Mouse (Mus musculus): Measurements from ENCODE around the gene Gm28051. TPM values are rescaled to one million over a fixed set of nuclear protein-coding genes. Genes with fewer than 3 reads are reported as not detected.
A peak's percentile ranks its signal among the peaks of the same experiment; 100 is the strongest.

Gene Gm28051
- polyA plus RNA-seq, 1 experiment from 2014 or later, result not detected

GRCm38 (mm10) chr12:102730798-102731619 is 26.6 kb downstream of the Gm28051 start:
- H3K9me3 ChIP-seq (ENCODE audit: control insufficient read depth, low read length), result no peaks in the 10 kb centered on the region
- H3K27ac ChIP-seq (ENCODE audit: low read length), result peak overlapping the region; percentile 98
- H3K9ac ChIP-seq (ENCODE audit: low read depth, low read length), result no peak overlapping the region
- no peaks in the 10 kb centered on the region for H3K36me3 ChIP-seq (ENCODE audit: control insufficient read depth, insufficient read depth, low read length)
- peak; percentile 91 for ATAC-seq
- peak overlapping the region; percentile 55 for H3K4me2 ChIP-seq (ENCODE audit: low read depth, low read length)
- WGBS, result 18% methylated on average over 16 of the region's 16 CpGs
- H3K4me1 ChIP-seq (ENCODE audit: control insufficient read depth, insufficient read depth, low read length), result peaks cover 26% of the 10 kb centered on the region
- H3K27me3 ChIP-seq (replicated peaks; ENCODE audit: control insufficient read depth, insufficient read depth, low read length), result no peaks in the 10 kb centered on the region
- peak overlapping the region; percentile 32; the same call in 1 of the 2 replicates for H3K4me3 ChIP-seq (ENCODE audit: low read length)

GRCm38 (mm10) chr12:102729855-102730797 is 27.4 kb downstream of the Gm28051 start:
- Histone ChIP-seq H3K36me3 (ENCODE audit: control insufficient read depth, insufficient read depth, low read length) (no peaks in the 10 kb centered on the region), H3K27me3 (replicated peaks; ENCODE audit: control insufficient read depth, insufficient read depth, low read length) (no peaks in the 10 kb centered on the region), H3K4me3 (ENCODE audit: low read length) (peak overlapping the region; percentile 32), H3K27ac (ENCODE audit: low read length) (peak overlapping the region; percentile 98), H3K9me3 (ENCODE audit: control insufficient read depth, low read length) (no peaks in the 10 kb centered on the region), H3K9ac (ENCODE audit: low read depth, low read length) (peak overlapping the region; percentile 33; the same call in 1 of the 2 replicates), H3K4me2 (ENCODE audit: low read depth, low read length) (peak overlapping the region; percentile 55), H3K4me1 (ENCODE audit: control insufficient read depth, insufficient read depth, low read length) (peaks cover 31% of the 10 kb centered on the region)
- 32% methylated on average over 26 of the region's 26 CpGs for WGBS
- ATAC-seq, result peak; percentile 93

GRCm38 (mm10) chr12:102725761-102726175 is 31.8 kb downstream of the Gm28051 start:
- 60% methylated on average over 7 of the region's 7 CpGs for WGBS
- Histone ChIP-seq H3K36me3 (ENCODE audit: control insufficient read depth, insufficient read depth, low read length) (no peaks in the 10 kb centered on the region), H3K4me3 (ENCODE audit: low read length) (no peak overlapping the region), H3K27ac (ENCODE audit: low read length) (no peak overlapping the region), H3K4me2 (ENCODE audit: low read depth, low read length) (no peak overlapping the region), H3K9ac (ENCODE audit: low read depth, low read length) (no peak overlapping the region), H3K27me3 (replicated peaks; ENCODE audit: control insufficient read depth, insufficient read depth, low read length) (no peaks in the 10 kb centered on the region), H3K4me1 (ENCODE audit: control insufficient read depth, insufficient read depth, low read length) (peaks cover 17% of the 10 kb centered on the region), H3K9me3 (ENCODE audit: control insufficient read depth, low read length) (no peaks in the 10 kb centered on the region)
- peak; percentile 32 for ATAC-seq

GRCm38 (mm10) chr12:102725146-102725545 is 32.4 kb downstream of the Gm28051 start:
- Histone ChIP-seq H3K9me3 (ENCODE audit: control insufficient read depth, low read length) (no peaks in the 10 kb centered on the region), H3K27ac (ENCODE audit: low read length) (no peak overlapping the region), H3K4me1 (ENCODE audit: control insufficient read depth, insufficient read depth, low read length) (peaks cover 10% of the 10 kb centered on the region), H3K27me3 (replicated peaks; ENCODE audit: control insufficient read depth, insufficient read depth, low read length) (no peaks in the 10 kb centered on the region), H3K9ac (ENCODE audit: low read depth, low read length) (no peak overlapping the region), H3K4me3 (ENCODE audit: low read length) (no peak overlapping the region), H3K36me3 (ENCODE audit: control insufficient read depth, insufficient read depth, low read length) (no peaks in the 10 kb centered on the region), H3K4me2 (ENCODE audit: low read depth, low read length) (no peak overlapping the region)
- no peak for ATAC-seq
- WGBS, result 90% methylated on average over 6 of the region's 6 CpGs

GRCm38 (mm10) chr12:102723861-102724260 is 33.7 kb downstream of the Gm28051 start:
- WGBS, result 62% methylated on average over 6 of the region's 6 CpGs
- ATAC-seq, result no peak

GRCm38 (mm10) chr12:102722966-102723365 is 34.6 kb downstream of the Gm28051 start:
- WGBS, result 60% methylated on average over 8 of the region's 8 CpGs
- Histone ChIP-seq H3K9ac (ENCODE audit: low read depth, low read length) (no peak overlapping the region), H3K27me3 (replicated peaks; ENCODE audit: control insufficient read depth, insufficient read depth, low read length) (no peaks in the 10 kb centered on the region), H3K4me1 (ENCODE audit: control insufficient read depth, insufficient read depth, low read length) (peaks cover 6% of the 10 kb centered on the region), H3K27ac (ENCODE audit: low read length) (no peak overlapping the region), H3K9me3 (ENCODE audit: control insufficient read depth, low read length) (no peaks in the 10 kb centered on the region), H3K36me3 (ENCODE audit: control insufficient read depth, insufficient read depth, low read length) (no peaks in the 10 kb centered on the region), H3K4me3 (ENCODE audit: low read length) (no peak overlapping the region), H3K4me2 (ENCODE audit: low read depth, low read length) (no peak overlapping the region)
- no peak for ATAC-seq

More at GRCm38 (mm10) chr12:102723861-102724260, 33.7 kb downstream of the Gm28051 start:
- Histone ChIP-seq H3K36me3 (ENCODE audit: control insufficient read depth, insufficient read depth, low read length) (no peaks in the 10 kb centered on the region), H3K27ac (ENCODE audit: low read length) (no peak overlapping the region), H3K9me3 (ENCODE audit: control insufficient read depth, low read length) (no peaks in the 10 kb centered on the region), H3K4me1 (ENCODE audit: control insufficient read depth, insufficient read depth, low read length) (peaks cover 6% of the 10 kb centered on the region), H3K4me2 (ENCODE audit: low read depth, low read length) (no peak overlapping the region), H3K27me3 (replicated peaks; ENCODE audit: control insufficient read depth, insufficient read depth, low read length) (no peaks in the 10 kb centered on the region), H3K4me3 (ENCODE audit: low read length) (no peak overlapping the region), H3K9ac (ENCODE audit: low read depth, low read length) (no peak overlapping the region)

GRCm38 (mm10) chr12:102722451-102722850 is 35.1 kb downstream of the Gm28051 start:
- no peak overlapping the region for H3K4me2 ChIP-seq (ENCODE audit: low read depth, low read length)
- WGBS, result 61% methylated on average over 11 of the region's 11 CpGs
- H3K4me3 ChIP-seq (ENCODE audit: low read length), result no peak overlapping the region
- H3K27me3 ChIP-seq (replicated peaks; ENCODE audit: control insufficient read depth, insufficient read depth, low read length), result no peaks in the 10 kb centered on the region
- H3K4me1 ChIP-seq (ENCODE audit: control insufficient read depth, insufficient read depth, low read length), result peaks cover 6% of the 10 kb centered on the region
- no peaks in the 10 kb centered on the region for H3K9me3 ChIP-seq (ENCODE audit: control insufficient read depth, low read length)
- no peaks in the 10 kb centered on the region for H3K36me3 ChIP-seq (ENCODE audit: control insufficient read depth, insufficient read depth, low read length)
- no peak for ATAC-seq
- H3K9ac ChIP-seq (ENCODE audit: low read depth, low read length), result no peak overlapping the region
- H3K27ac ChIP-seq (ENCODE audit: low read length), result no peak overlapping the region

GRCm38 (mm10) chr12:102719552-102720315 is 37.8 kb downstream of the Gm28051 start:
- no peak overlapping the region for H3K9ac ChIP-seq (ENCODE audit: low read depth, low read length)
- no peaks in the 10 kb centered on the region for H3K9me3 ChIP-seq (ENCODE audit: control insufficient read depth, low read length)
- no peak overlapping the region for H3K27ac ChIP-seq (ENCODE audit: low read length)
- H3K36me3 ChIP-seq (ENCODE audit: control insufficient read depth, insufficient read depth, low read length), result no peaks in the 10 kb centered on the region
- H3K27me3 ChIP-seq (replicated peaks; ENCODE audit: control insufficient read depth, insufficient read depth, low read length), result no peaks in the 10 kb centered on the region
- H3K4me2 ChIP-seq (ENCODE audit: low read depth, low read length), result no peak overlapping the region
- ATAC-seq, result peak; percentile 54
- H3K4me1 ChIP-seq (ENCODE audit: control insufficient read depth, insufficient read depth, low read length), result no peaks in the 10 kb centered on the region
- WGBS, result 27% methylated on average over 13 of the region's 13 CpGs
- no peak overlapping the region for H3K4me3 ChIP-seq (ENCODE audit: low read length)
